Mouse (Mus musculus) heart, embryonic 11.5 days (tissue): ENCODE results near the gene D430041D05Rik. TPM values are rescaled to one million over a fixed set of nuclear protein-coding genes. Genes with fewer than 3 reads are reported as not detected.

Source experiments
- ATAC-seq: fragments of 200-750 bp; cut with Nextera tagmentation; replicated peaks from 2 replicates; pipeline ENCODE4 v1.8.0; 2017; ENCODE audit warnings: moderate library complexity; ENCODE audit not compliant: insufficient number of reproducible peaks, low FRiP score, low TSS enrichment
- H3K27ac ChIP-seq: fragments of 300-500 bp; sonication (generic); 2 replicates; pipeline ENCODE4 v1.5.1; 2014; ENCODE audit warnings: mild to moderate bottlenecking, low read depth, low read length
- H3K27me3 ChIP-seq: fragments of 300-500 bp; sonication (generic); 2 replicates; pipeline ENCODE4 v1.6.1; 2014; ENCODE audit warnings: mild to moderate bottlenecking, low read length, mixed read lengths; ENCODE audit not compliant: control insufficient read depth, insufficient read depth
- H3K36me3 ChIP-seq: fragments of 300-500 bp; sonication (generic); 2 replicates; pipeline ENCODE4 v1.6.1; 2014; ENCODE audit warnings: mild to moderate bottlenecking, low read length, moderate library complexity, mixed read lengths; ENCODE audit not compliant: control insufficient read depth, insufficient read depth
- H3K4me1 ChIP-seq: fragments of 300-500 bp; sonication (generic); 2 replicates; pipeline ENCODE4 v1.6.1; 2014; ENCODE audit warnings: low read length; ENCODE audit not compliant: control insufficient read depth, insufficient read depth
- H3K4me2 ChIP-seq: fragments of 300-500 bp; sonication (generic); 2 replicates; pipeline ENCODE4 v1.6.1; 2014; ENCODE audit warnings: mild to moderate bottlenecking, moderate library complexity
- H3K4me3 ChIP-seq: fragments of 300-500 bp; sonication (generic); 2 replicates; pipeline ENCODE4 v1.5.1; 2014; ENCODE audit warnings: low read depth, low read length
- H3K9ac ChIP-seq: fragments of 300-500 bp; sonication (generic); 2 replicates; pipeline ENCODE4 v1.6.1; 2014; ENCODE audit warnings: mild to moderate bottlenecking, low read depth, low read length, moderate library complexity
- H3K9me3 ChIP-seq: fragments of 300-500 bp; sonication (generic); replicated peaks from 2 replicates; pipeline ENCODE4 v1.6.1; 2016; ENCODE audit warnings: low read length; ENCODE audit not compliant: control insufficient read depth
- WGBS: fragments of 180-500 bp; shearing (Covaris S2); extraction: QIAGEN DNeasy Blood & Tissue Kit; methylation state at CpG from one replicate; pipeline ENCODE4 v1.1.7; 2014; ENCODE audit not compliant: insufficient replicate concordance; 5-methylcytosine and 5-hydroxymethylcytosine counted together
- polyA plus RNA-seq: library from polyadenylated mRNA; unstranded; fragments of >200 nt; fragmentation: Nextera tagmentation; extraction: Ambion mirVana; gene quantifications from 2 replicates; pipeline ENCODE4 v1.2.1, GENCODE M21; 2014

D430041D05Rik gene
- polyA plus RNA-seq, 1 experiment from 2014 or later, result 0.34 TPM

DNA sequence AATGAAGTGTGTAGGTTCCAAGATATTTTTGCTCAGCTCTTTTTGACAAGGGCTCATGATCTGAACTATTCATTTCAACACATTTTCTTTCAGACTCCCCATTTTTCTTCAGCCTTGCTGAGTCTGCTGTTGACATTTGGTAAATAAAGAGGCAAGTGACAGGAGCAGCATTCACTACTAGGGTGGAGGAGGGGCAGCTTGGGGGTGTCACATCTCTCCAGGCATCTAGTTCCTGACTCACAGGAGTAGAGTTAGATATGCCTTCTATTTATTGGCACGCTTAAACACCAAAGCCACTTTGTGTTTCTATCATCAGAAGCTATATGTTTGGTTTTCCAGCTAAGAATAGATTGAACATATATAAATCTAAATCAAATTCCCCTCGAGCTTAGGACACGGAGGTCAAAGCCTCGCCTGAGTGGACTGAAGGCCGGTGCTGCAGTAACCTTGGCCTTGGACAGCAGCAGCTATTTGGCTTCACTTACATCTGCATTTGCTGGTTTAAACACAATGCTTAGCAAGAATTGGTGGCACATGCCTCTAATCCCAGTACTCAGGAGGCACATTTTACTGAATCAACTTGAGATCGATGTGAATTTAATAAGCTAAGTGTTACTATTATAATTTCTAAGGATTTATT, 12.0 kb downstream of the D430041D05Rik start:
- H3K9ac ChIP-seq, result no peak overlapping the region
- 83% methylated on average over 6 of the region's 6 CpGs for WGBS
- no peaks in the 10 kb centered on the region for H3K9me3 ChIP-seq
- no peak overlapping the region for H3K4me2 ChIP-seq
- H3K4me1 ChIP-seq, result no peaks in the 10 kb centered on the region
- H3K27me3 ChIP-seq, result no peaks in the 10 kb centered on the region
- no peaks in the 10 kb centered on the region for H3K36me3 ChIP-seq
- no peak for ATAC-seq
- no peak overlapping the region for H3K27ac ChIP-seq
- H3K4me3 ChIP-seq, result no peak overlapping the region

- Histone ChIP-seq H3K9ac (no peak overlapping the region), H3K4me3 (no peak overlapping the region), H3K4me2 (no peak overlapping the region), H3K27me3 (no peaks in the 10 kb centered on the region), H3K27ac (no peak overlapping the region), H3K9me3 (no peaks in the 10 kb centered on the region), H3K4me1 (no peaks in the 10 kb centered on the region), H3K36me3 (no peaks in the 10 kb centered on the region)
- ATAC-seq, result no peak
- 77% methylated on average over 9 of the region's 9 CpGs for WGBS
These were observed 14.9 kb downstream of the D430041D05Rik start for GRCm38 (mm10) chr2:104395961-104396360.

GRCm38 (mm10) chr2:104394769-104395168, 16.0 kb downstream of the D430041D05Rik start:
- no peak overlapping the region for H3K9ac ChIP-seq
- no peaks in the 10 kb centered on the region for H3K9me3 ChIP-seq
- H3K27me3 ChIP-seq, result no peaks in the 10 kb centered on the region
- ATAC-seq, result no peak
- H3K27ac ChIP-seq, result no peak overlapping the region
- H3K36me3 ChIP-seq, result no peaks in the 10 kb centered on the region
- H3K4me3 ChIP-seq, result no peak overlapping the region
- H3K4me2 ChIP-seq, result no peak overlapping the region
- WGBS, result 64% methylated on average over 2 of the region's 2 CpGs
- H3K4me1 ChIP-seq, result no peaks in the 10 kb centered on the region

- 57% methylated on average over 4 of the region's 4 CpGs for WGBS
- H3K4me2 ChIP-seq, result no peak overlapping the region
- ATAC-seq, result no peak
These were observed 18.0 kb downstream of the D430041D05Rik start for GRCm38 (mm10) chr2:104392700-104393312.

GRCm38 (mm10) chr2:104389231-104389630, 21.6 kb downstream of the D430041D05Rik start:
- Histone ChIP-seq H3K9ac (no peak overlapping the region), H3K4me1 (no peaks in the 10 kb centered on the region), H3K4me3 (no peak overlapping the region), H3K27ac (no peak overlapping the region), H3K4me2 (no peak overlapping the region), H3K36me3 (no peaks in the 10 kb centered on the region), H3K27me3 (no peaks in the 10 kb centered on the region), H3K9me3 (no peaks in the 10 kb centered on the region)
- 88% methylated on average over 11 of the region's 11 CpGs for WGBS
- ATAC-seq, result no peak

More at GRCm38 (mm10) chr2:104392700-104393312, 18.0 kb downstream of the D430041D05Rik start:
- H3K4me3 ChIP-seq, result no peak overlapping the region
- H3K36me3 ChIP-seq, result no peaks in the 10 kb centered on the region
- no peaks in the 10 kb centered on the region for H3K9me3 ChIP-seq
- H3K27me3 ChIP-seq, result no peaks in the 10 kb centered on the region
- no peaks in the 10 kb centered on the region for H3K4me1 ChIP-seq
- H3K27ac ChIP-seq, result no peak overlapping the region
- H3K9ac ChIP-seq, result no peak overlapping the region

DNA sequence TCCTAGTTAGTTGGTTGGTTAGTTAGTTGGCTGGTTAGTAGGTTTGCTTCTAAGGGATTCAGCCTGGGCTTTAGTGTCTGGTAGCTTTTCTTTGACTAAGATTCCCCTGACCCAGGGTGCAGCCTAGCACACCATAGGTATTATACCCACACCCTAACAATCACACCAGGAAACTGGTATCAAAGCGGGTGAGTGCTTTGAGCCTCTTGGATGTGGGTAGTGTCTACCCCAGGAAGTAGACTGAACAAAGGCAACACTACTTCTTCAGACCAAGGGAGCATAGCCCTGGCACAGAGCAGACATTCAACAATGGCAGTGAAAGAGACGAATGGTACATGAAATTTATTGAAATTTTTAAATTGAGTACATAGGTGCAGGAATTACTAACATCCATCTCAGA, 24.9 kb downstream of the D430041D05Rik start:
- Histone ChIP-seq H3K27me3 (no peaks in the 10 kb centered on the region; the same call in 1 of the 2 replicates), H3K9me3 (no peaks in the 10 kb centered on the region), H3K9ac (no peak overlapping the region), H3K4me1 (no peaks in the 10 kb centered on the region), H3K4me3 (no peak overlapping the region), H3K4me2 (no peak overlapping the region), H3K36me3 (no peaks in the 10 kb centered on the region), H3K27ac (no peak overlapping the region)
- 87% methylated on average over 2 of the region's 2 CpGs for WGBS
- ATAC-seq, result no peak

- no peaks in the 10 kb centered on the region for H3K36me3 ChIP-seq
- H3K9me3 ChIP-seq, result no peaks in the 10 kb centered on the region
- no peak overlapping the region for H3K4me3 ChIP-seq
These were observed 27.2 kb downstream of the D430041D05Rik start for GRCm38 (mm10) chr2:104383589-104383988.

DNA sequence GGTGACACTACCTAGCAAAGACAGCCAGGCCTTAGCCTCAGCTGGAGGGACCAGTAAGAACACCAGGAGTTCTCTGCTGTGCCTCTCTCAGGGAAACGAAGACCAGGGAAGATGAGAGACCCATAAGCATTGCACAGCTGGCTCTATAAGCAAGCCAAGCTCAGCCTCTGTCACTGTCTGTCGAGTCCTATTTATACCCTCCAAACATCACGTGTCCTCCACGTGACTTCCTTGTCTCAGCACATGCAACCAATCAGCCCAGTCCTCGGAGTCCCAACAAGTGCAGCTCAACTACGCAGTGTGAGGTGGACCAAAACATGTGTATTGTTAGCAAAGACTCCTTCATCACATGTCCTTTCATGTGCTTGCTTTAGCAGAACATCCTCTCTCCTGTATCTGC, 28.0 kb downstream of the D430041D05Rik start:
- Histone ChIP-seq H3K9ac (no peak overlapping the region), H3K27ac (no peak overlapping the region), H3K9me3 (no peaks in the 10 kb centered on the region), H3K4me3 (no peak overlapping the region), H3K4me1 (no peaks in the 10 kb centered on the region), H3K27me3 (peaks cover 4% of the 10 kb centered on the region), H3K36me3 (no peaks in the 10 kb centered on the region), H3K4me2 (no peak overlapping the region)
- 81% methylated on average over 6 of the region's 6 CpGs for WGBS
- no peak for ATAC-seq

More at GRCm38 (mm10) chr2:104383589-104383988, 27.2 kb downstream of the D430041D05Rik start:
- ATAC-seq, result no peak
- Histone ChIP-seq H3K27ac (no peak overlapping the region), H3K9ac (no peak overlapping the region), H3K27me3 (no peaks in the 10 kb centered on the region; the same call in none of the 2 replicates), H3K4me1 (no peaks in the 10 kb centered on the region), H3K4me2 (no peak overlapping the region)
- 86% methylated on average over 4 of the region's 4 CpGs for WGBS

- H3K27ac ChIP-seq, result no peak overlapping the region
- H3K4me2 ChIP-seq, result no peak overlapping the region
- H3K36me3 ChIP-seq, result no peaks in the 10 kb centered on the region
- peaks cover 4% of the 10 kb centered on the region for H3K27me3 ChIP-seq
- no peaks in the 10 kb centered on the region for H3K9me3 ChIP-seq
- ATAC-seq, result no peak
- no peak overlapping the region for H3K4me3 ChIP-seq
- H3K9ac ChIP-seq, result no peak overlapping the region
- 17% methylated on average over 7 of the region's 7 CpGs for WGBS
- H3K4me1 ChIP-seq, result no peaks in the 10 kb centered on the region
These were observed 31.5 kb downstream of the D430041D05Rik start for GRCm38 (mm10) chr2:104379304-104379703.
